Mouse (Mus musculus) lung, postnatal 0 days (tissue): Measurements from ENCODE around the gene Ccdc47.

Experiments
- CTCF ChIP-seq: IDR thresholded peaks from 2 replicates; pipeline ENCODE4 v1.5.1; 2016; ENCODE audit warnings: antibody characterized with exemption, mild to moderate bottlenecking
- EP300 ChIP-seq: IDR thresholded peaks from 2 replicates; pipeline ENCODE4 v1.6.1; 2016; ENCODE audit warnings: antibody characterized with exemption, mild to moderate bottlenecking, control low read depth

DNA sequence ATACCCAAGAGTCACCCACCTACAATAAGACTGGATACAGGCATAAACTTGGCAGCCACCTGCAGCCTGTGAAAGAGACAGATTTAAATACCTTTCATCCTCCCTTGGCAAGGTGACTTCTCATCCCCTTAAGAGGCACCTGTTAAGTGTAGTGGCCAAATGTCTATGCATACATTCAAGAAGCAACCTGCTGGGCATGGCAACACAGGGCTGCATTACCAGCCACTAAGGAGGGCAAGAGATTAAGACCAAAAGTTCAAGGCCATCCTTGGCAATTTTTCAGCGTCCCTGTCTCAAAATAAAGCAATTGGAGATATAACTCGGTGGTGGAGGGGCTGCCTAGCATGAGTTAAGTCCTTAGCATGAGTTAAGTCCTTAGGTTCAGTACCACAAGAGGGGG lies 38.6 kb upstream of the Ccdc47 start:
- TF ChIP-seq CTCF (no peak), EP300 (no peak)
